Mouse (Mus musculus) adrenal gland, adult 2 months (tissue): ENCODE data around the gene Micall1. TPM values are rescaled to one million over a fixed set of nuclear protein-coding genes. Genes with fewer than 3 reads are reported as not detected.

Source experiments
- DNase-seq: peaks from one replicate; pipeline ENCODE4 v3.0.0; 2021
- polyA plus RNA-seq: library from polyadenylated mRNA; depleted of rRNA; stranded (reverse); fragments of >200 nt; gene quantifications from 2 replicates; pipeline ENCODE4 v1.2.3, GENCODE M21; 2012
- total RNA-seq, 2 experiments: library from RNA; stranded (reverse); gene quantifications; 2 replicates each; pipeline ENCODE4 v1.2.3; 2021

Micall1 gene
- total and polyA plus RNA-seq, 3 experiments: 36.5 to 65.0 (median 49.5) TPM

DNA sequence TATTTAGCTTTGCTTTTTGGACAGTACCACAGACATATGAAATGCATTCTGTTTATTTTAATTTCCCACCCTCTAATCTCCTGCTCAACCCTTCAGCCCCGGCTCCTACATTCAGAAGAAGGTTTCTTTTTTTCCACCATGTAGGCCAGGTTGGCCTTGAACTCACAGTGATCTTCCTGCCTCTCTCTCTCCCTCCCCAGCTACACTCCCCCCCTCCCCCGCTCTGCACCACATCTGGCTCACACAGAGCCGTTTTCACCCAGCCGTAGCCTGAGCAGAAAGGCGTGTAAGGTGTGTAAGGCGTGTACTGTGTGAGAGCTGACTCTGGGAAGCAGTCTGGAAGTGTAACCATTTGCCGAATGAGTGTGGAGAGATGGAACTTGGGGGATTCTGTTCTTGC lies 20.6 kb downstream of the Micall1 start:
- DNase-seq: peak; percentile 46

DNA sequence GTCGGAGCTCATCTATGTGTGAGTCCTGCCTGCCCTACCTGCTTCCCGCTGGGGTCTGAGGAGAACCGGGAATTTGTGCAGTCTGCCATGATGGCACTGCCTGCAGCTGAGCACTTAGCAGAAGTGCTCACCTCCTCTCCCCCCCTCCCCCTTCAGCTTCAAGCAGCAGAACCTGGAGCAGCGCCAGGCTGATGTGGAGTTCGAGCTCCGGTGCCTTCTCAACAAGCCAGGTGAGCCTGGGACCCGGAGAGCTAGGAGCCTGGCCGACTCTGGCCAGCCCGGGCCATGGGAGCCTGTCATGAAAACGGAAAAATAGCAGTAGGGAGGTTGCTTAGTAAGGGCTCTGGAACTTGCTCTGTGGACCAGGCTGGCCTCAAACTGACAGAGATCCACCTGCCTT lies 22.1 kb downstream of the Micall1 start:
- peak; percentile 47 for DNase-seq

DNA sequence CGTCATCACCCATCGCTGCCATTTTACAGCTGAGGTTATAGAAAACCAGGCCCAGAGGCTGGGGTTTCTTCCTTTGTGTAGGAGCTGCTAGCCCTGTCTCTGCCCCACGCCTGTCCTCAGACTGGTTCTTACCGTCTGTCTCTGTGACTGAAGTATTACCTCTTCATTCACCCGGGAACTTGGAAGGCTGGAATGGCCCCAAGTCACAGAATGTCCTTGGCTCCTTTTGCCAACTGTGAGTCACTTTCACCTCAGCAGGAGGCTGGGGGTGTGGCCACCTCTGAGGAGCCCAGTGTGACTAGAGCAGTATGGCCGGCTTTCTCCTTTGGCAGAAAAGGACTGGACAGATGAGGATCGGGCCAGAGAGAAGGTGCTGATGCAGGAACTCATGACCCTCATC lies 22.7 kb downstream of the Micall1 start:
- peak; percentile 95 for DNase-seq

DNA sequence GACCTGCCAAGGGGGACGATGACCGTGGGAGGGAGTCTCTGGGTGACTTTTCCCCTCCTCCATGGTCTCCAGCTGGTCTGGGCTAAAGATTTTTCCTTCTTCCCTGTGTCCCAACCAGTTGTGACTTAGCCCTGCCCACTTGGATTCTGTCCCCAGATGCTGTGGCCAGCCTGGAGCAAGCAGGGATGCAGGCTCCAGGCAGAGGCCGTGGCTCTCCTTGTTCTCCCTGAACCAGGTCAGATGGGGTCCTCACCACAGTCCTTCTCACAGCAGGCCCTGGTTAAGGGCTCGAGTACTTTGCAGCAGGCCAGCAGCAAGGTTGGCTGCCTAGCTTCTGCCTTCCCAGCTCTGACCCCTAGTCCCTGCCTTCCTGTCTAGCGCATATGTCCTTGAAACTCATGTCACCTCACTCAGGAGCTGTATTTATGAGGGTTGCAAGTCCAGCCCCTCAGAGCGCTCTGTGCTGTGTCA lies 24.5 kb downstream of the Micall1 start:
- DNase-seq: peak; percentile 66

DNA sequence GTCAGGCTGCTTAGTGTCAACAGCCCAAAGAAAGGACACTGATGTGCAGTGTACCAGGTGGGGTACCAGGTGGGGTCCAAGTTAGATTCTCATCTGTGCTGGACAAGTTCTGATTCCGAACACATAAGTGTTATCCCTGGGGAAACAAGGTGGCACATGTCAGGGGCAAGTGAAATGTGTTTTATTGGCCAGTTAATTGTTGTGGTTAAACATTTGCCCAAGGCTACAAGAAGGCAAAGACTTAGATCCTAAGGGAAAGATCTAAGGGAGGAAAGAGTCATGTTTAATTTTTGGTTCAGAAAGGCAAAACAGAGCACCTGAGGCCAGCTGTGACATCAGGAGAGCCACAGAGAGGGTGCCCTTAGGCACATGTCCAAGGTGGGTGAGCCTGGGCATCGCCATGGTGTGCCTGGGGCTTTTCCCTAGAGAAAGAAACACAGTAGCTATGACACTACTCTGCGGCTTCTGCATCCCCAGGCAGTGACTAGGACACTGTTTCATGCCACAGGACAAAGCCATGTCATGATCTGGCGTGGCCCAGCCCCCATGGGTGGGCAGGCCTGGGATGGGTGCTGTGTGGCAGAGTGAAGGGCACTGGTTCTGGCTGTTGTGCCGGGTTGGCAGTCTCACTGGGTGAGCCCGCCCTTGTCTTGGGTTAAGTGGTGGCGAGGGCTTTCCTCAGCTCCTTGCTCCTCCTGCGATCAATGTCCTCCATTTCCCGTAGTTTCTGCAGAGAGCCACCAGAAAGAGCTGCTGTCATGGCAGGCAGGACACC lies 26.0 kb downstream of the Micall1 start:
- no peak for DNase-seq

DNA sequence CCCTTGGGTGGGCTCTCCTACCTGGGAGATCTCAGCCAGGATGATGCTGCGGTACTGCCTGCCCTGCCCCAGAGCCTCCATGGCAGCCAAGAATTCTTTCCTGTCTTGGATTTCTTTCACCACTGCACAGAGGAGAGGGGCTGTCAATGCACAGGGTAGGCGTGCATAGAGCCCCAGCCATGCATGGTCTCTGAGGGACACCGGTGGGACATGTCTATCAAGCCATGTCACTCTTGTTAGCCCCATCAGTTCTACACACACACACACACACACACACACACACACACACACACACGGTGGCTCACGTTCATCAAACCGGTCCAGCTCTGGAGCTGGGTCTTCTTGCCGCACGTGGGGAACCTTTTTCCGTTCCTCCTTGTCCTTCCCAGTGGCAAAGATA lies 26.6 kb downstream of the Micall1 start:
- DNase-seq: no peak

DNA sequence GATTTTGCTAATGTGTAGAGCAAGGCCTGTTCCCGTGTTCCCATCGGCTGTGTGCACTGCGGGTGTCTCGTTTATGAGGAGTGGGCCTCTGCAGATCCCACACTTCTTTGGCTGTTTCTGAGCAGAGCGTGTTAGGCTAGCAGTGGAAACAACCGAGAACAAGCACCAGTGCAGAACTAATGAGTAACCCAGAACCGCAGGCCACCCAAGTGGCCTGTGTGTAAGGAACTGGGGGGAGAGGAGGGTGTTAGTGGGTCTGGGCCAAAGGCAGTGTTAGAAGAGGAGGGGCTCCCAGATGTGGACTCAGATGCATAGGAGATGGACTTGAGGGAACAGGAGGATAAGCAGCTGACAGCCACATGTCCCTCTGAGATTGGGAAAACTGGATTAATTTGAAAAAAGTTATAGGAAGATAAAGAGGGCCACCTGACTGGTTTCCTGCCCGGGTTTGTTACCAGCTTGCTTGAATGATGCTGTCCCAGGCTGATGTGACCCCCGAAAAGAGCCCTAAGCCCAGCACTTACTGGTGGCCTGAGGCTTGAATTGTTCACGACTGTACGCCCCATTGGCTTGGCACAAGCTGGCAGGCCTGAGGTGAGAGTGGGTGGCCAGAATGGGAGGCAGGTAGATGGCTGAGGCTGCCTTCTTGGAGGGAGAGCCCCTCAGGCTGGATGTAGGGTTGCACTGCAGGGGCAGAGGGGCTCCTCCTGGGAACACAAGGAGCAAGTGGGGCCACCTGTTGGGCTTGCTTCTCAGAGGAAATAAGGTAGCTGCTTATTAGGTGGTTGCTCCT lies 27.3 kb downstream of the Micall1 start:
- no peak for DNase-seq

DNA sequence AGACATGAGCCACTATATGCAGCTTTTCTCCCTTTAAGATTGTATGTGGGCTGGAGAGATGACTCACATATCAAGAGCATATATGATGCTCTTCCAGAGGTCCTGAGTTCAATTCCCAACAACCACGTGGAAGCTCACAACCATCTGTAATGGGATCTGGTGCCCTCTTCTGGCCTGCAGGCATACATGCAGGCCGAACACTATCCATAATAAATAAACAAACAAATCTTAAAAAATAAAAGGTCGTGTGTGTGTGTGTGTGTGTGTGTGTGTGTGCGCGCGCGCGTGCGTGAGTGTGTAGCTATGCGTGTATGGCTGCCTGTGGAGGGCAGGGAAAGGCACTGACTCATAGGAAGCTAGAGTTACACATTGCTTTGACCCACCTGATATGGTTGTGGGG lies 30.9 kb downstream of the Micall1 start:
- DNase-seq: no peak

DNA sequence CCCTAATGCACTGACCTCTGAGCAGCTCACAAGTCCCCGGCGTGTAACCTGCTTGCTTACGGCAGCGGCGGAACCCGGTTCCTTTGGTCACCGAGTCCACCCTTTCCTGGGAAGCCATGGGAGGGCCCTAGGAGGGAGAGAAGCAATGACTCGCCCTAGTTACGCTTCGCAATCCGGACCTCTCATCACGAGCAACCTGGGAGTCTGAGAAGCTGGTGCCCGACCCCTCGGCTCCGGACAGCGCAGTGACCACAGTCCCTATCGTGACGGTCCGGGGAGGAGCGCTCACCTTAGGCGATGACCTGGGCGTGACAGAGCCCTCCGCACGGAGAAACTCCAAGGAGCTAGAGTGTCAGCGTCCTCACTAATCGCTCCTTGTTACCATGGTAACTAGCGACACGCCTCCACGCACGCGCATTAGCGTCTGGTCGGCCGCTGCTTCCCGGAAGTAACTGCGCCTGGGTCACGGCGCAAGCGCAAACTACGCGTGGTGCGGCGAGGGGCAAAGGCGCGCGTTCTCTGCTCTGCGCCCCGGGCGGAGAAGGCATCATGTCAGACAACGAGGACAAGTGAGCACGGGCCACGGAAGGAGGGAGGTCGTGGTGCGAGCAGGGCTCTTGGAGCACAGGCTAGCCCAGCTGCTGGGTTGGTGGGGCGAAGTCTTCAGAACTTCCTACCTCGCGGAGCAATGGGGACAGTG lies 32.3 kb downstream of the Micall1 start, which contains the start of the genes Polr2f and 1700088E04Rik:
Polr2f (plus strand) TSS at position 144 of the 700 bp plus-strand sequence.
1700088E04Rik (minus strand) TSS at position 388 of the 700 bp plus-strand sequence.
- peak; percentile 96 for DNase-seq

DNA sequence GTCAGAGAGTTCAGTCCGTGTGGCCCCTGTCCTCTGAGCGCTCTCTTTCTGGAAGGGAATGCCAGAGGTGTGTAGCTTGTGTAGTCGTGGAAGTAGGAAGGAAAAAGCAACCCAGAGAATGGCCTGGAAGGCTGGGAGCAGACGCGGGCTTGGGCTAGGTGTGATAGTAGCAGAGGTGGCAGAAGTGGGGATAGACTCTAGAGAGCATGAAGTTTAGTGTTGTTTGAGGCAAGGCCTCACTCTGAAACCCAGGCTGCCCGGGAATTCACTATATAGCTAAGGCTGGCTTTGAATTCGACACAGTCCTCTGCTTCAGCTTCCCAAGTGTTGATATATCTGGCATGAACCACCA lies 32.8 kb downstream of the Micall1 start:
- DNase-seq: no peak

DNA sequence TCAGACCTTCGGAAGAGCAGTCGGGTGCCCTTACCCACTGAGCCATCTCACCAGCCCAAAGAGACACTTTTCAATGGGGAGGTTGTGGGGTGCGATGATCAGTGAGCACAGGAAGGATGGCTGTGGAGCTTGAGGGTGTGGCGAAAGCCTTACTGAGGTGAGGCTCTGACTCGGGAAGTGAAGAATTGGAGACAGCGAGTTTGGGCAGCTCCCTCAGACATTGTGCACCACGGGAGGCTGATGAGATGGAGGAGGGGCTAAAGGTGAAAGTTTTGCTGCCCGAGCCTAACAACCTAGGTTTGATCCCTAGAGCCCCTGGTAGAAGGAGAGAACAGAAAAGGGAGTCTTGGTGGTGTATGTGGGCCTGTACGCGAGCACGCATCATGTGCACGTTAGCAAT lies 34.6 kb downstream of the Micall1 start:
- no peak for DNase-seq

DNA sequence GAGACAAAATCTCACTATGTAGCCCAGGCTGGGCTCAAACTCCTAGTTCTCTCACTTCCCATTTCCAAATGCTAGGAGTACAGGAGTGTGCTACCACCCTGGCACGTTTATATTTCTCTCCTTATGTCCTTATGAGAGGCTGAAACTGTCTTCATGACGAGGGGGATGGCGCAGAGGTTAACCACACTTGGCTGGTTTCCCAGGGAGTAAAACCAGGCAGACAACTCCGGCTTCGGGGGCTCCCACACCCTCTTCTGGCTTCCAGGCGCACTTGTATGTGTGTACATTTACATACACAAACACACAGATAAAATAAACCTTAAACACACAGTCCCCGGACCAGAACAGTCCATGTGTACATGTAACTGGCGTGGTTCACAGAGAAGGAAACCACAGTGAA lies 35.3 kb downstream of the Micall1 start:
- DNase-seq: no peak

DNA sequence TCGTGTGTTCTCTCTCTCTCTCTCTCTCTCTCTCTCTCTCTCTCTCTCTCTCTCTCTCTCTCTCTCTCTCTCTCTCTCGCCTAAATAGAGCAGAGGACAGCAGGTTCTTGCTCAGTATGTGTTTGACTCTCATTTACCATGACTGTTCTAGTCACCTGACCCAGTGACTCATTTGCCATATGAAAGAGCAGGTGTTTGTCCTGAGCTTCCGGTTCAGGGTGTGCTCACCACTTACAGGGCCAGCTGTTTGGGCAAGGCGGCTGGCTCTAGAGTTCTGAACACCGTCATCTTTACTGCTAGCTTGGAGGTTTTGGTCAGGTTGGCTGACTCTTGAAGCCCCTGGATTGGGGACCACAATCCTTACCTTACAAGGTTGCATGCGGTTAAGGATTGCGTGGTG lies 36.8 kb downstream of the Micall1 start:
- DNase-seq: no peak

DNA sequence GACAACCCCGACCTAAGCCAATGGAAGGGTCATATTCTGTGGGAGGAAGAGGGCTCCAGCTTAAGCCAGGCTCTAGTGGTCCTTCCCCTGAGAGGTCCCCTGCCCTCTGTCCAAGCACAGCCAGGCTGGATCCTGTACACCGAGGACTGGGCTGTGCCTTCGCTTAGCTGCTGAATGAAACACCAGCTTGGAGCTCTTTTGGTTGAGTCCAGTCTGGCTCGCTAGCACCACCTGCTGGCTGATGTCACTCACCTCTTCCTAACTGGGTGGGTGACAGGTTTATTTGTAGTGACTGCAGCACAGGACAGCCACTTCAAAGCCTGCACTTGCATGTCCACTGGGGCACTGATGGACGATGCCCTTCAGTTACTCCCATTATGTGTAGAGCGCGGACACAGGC lies 39.8 kb downstream of the Micall1 start:
- peak; percentile 80 for DNase-seq

DNA sequence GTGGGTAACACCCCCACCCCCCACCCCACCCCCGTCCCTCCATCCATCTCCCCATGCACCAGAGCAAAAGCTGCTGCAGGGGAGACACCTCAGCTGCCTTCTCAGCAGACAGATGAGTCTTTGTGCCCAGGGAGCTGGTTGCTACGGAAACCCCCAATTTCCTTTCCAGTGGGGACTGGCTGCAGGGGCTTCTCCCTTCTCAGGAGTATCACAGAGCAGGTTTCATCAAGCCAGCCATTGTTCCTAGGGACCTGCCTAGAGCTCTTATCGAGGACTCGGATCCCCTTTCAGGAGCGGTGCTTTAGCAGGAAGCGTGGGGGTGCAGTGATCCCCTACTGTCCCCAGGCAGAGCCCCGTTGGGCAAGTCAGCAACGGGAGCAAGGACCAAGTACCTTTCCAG lies 43.2 kb downstream of the Micall1 start:
- no peak for DNase-seq

DNA sequence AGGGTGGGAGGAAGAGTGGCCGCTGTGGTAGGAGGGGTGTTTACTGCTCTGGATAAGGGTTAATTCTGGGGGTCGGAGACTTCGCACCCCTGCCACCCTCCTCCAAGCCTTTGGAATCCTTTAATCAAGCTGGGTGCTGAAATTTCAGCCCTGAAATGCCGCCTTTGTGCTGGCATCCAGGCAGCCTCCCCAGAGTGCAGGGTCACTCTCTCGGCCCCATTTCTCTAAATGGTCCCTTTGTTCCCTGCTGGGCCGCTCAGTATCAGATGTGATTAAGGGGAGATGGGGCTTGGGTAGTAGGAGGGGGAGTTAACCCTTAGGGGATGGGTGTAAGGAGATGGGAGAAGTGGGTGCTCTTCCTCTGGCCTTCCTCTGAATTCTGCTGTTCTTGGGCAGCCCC lies 44.0 kb downstream of the Micall1 start:
- DNase-seq: no peak

DNA sequence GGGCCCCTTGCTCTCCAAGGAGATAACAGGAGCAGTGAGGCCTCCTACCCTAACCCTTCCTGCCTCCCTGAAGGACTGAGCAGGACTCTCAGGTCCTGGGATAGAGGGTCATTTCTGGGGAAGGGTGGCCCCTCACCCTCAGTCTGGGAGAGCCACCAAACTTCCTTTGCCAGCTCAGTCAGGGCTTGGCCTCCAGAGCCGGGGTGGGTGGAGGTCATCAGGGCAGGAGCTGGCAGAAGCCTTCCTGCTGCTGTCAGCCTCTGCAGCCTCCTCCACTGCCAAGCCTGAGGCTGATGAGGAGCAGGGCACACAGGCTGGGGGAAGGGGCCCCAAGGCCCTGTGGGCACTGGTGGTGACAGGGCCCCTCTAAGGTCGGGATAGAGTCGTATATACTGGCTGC lies 46.9 kb downstream of the Micall1 start:
- DNase-seq: peak; percentile 47

DNA sequence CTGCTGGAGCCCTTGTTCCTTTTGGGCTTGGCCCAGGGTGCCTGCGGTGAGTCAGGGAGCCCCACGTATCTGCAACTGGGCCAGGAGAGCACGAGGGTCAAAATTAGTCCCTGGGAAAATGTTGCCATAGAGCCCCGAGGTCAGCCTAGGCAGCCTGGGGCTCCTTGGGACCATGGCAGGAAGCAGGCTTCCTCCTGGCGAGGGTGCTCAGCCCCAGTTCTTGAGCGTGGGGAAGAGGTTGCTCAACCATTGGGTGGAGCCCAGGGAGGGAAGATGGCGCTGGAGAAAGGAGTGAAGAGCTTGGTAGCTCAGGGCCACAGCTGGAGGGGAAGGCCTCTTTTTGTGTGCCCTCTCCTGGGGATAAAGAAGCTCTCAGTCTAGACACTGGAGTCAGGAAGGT lies 53.6 kb downstream of the Micall1 start:
- DNase-seq: no peak

DNA sequence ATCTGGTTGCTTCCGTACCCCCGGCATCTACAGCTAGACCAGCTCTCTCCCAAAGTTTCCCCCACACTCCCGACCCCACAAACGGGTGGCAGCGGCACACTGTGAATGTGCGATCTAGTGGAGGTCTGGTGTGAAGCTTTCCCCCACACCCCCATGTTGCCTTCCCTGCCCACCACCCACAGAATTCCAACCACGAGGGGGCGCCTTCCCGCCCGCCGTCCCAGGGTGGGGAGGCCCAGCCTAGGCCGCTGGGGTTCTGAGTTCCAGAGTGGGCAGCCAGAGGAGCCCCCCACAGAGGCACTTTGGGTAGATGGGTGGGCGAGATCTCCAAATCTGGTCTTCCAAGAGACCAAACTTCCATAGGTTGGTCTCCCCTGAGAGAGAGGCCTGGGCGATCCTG lies 54.1 kb downstream of the Micall1 start:
- DNase-seq: no peak

DNA sequence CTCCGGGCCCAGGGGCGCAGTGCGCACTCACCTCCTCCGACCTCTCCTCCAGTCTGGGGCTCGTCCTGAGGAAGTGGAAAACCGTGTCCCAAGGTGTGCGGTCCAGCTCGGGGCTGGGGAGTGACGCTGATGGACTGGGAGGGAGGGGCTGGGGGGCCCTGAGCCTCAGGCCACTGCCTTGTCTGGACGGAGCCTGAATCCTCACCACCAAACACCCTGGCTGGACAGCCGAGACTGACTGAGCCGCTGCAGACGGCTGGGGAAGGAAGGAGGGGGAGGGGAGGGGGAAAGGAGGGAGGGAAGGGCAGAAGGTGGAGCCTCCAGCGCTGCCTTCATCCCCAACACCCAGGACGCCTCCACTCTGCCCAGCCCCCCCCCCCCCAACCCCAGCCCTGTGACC lies 55.6 kb downstream of the Micall1 start:
- DNase-seq: no peak

DNA sequence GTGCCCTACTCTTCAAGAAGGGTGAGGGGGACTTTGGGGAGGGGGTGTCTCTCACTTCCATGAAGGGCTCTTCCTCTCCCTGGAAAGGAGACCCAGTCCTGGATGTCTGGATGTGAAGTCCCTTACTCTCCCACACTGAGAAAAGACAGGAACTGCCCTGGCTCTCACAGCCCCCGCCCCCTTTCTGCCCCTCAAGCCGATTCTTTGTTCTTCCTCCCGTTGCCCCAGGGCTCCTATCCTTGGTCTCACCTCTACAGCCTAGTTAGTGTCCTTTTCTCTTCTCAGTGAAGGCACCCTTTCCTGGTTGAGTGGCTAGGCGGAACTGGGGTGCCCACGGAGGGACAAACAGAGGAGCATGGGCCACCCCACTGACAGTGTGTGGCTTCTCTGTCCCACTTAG lies 56.4 kb downstream of the Micall1 start, which contains the start of gene Sox10:
Sox10 (minus strand) TSS at position 101 of the 400 bp plus-strand sequence.
- no peak for DNase-seq

DNA sequence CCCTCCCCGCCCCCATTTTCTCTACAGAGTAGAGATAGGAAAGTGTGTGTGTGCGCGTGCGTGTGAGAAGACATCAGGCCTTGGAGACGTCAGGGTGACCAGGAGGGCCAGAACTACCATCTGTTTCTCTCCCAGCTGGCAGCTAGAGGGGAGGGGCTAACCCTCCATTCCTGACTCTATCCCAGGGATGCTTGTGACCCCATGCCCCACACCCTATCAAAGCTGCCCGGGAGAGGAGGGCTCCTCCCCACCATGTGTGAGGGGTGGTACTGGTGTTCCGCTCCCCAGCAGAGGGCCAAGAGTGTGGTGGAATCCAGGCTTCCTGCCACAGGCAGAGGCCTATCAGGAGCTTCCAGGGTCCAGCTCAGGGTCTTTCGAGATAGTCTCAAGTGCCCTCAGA lies 58.0 kb downstream of the Micall1 start:
- no peak for DNase-seq

DNA sequence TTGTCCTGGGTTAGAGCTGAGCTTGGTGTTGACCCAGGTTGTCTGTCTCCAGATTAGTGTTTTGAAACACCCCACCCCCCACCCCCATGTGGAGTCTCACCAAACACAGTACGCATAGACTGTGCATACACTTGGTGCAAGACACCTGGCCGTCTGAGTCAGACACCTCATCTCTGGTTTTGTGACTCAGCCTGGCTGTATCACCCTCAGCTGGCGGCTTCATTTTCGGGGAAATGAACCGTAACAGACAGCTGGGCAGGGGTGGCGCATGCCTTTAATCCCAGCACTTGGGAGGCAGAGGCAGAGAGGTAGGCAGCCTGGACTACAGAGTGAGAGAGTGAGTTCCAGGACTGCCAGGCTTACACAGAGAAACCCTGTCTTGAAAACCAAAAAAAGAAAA lies 68.2 kb downstream of the Micall1 start:
- DNase-seq: no peak
